Mouse (Mus musculus) right cerebral cortex, postnatal 10 days (tissue): ENCODE measurements around the gene Tmc1.

Experiments used
- DNase-seq, 2 experiments: peaks; one replicate each; pipeline ENCODE4 v3.0.0; 2021; ENCODE audit warnings: low spot score in 2 of 2

The Tmc1 gene

DNA sequence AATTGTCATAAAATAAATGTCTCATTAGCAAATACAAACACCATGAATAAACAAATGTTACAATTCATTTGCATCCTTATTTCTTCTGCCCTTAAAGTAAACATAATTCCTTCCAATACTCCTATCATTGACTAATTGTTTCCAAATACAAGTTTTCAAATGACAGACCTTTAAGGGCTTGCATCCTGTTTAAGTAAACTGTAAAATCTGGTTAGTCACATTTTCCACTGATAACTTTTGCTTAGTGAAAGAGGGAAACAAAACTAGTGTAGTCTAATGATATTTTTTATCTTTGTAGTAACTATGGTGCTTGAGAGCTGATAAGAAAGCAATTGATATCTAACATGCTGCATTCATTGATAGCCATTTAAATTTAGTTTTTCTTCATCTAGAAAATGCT is 154.5 kb downstream of the Tmc1 start:
- DNase-seq: no peak

DNA sequence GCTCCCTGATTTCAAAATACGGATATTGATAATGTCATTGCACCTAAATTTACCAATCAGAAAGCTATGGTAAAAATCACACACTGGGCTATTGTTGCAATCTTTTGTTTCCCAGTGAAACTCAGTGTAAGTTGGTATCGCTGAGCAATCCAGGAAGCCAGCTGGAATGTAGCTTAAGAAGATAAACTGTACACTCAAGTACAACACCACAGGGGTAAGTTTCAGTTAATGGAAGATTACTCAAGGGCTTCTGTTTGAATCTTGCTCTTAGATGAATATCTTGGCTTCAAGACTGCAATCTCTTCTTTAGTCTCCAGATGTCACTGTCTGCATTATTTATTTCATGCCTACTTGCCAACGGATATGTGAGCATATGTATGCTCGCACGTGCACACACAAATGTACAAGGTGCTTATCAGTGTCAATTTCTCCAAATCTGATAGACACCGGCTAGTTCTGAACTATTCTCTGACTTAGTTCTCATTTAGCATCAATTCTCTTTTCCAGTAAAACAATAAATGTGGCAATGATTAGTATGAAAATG is 156.4 kb downstream of the Tmc1 start:
- peak in 1 of 2 experiments; percentile 28 for DNase-seq

DNA sequence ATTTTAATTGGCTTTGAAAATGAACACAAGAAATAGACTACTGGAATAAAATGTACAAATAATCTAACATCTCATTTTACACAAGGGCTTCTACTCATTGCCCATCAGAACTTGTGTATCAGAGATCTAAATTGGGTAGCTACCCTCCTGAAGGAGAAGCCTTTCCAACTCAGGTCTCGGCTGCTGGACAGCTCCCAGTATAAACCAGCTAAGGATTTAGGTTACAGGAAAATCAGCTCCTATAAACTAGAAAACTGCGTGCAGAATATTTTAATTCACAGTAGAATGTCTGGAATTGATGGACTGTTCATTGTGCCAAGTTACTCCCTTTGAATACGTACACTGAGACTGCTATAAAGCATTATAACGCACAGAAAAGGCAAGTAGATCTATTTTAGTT is 158.0 kb downstream of the Tmc1 start:
- no peak for DNase-seq

DNA sequence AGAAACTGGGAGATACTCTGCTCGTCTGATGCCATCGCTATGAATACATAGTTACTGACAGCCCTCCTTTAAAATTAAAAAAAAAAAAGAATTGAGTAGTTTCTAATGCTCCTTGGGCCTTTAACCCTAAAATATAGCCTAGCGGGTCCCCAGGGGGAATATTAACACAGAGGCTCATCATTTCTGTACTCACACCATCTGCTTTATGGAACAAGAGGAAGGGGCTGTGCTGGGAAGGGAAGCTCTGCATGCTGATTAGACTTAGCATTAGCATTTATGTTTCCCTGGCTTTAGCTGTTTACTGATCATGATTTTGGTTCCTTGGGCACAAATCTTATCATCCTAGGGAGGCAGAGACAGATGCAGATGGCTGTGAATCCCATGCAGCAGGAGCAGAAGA is 159.0 kb downstream of the Tmc1 start:
- DNase-seq: no peak

DNA sequence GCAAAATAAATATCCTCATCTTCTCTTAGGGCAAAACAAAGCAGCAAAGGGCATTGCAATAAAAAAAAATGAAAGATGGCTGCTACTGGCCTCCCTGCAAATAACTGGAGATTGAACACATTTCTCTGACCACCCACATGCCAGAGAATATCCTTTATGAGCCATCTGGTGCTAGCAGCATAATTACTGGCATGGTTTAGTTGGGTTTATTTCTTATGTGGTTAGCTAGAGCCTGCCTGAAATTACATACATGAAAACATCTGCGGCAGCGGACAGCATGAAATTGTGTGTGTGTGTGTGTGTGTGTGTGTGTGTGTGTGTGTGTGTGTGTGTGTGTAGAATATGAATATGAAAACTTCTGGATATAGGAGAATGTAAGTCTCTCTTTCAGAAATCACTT is 161.2 kb downstream of the Tmc1 start:
- DNase-seq: peak in 1 of 2 experiments; percentile 46

DNA sequence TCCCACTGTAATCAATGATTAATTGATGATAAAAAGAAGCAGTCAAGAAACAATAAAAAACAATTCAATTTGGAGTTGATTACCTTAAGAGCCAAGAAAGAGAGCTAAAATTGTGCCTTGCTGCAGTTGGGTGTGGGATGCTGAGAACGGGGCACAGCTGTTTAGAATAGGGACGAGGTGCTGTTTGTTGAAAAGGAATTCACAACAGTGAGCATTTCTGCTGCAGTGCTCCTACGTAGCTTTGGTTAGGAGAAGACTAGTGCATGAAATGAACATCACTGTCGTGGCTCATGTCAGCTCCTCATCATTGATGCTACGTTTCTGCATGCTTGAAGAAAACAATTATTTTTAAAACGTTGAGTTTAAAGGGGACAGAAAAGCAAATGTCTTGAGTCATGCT is 166.7 kb downstream of the Tmc1 start:
- DNase-seq: no peak

DNA sequence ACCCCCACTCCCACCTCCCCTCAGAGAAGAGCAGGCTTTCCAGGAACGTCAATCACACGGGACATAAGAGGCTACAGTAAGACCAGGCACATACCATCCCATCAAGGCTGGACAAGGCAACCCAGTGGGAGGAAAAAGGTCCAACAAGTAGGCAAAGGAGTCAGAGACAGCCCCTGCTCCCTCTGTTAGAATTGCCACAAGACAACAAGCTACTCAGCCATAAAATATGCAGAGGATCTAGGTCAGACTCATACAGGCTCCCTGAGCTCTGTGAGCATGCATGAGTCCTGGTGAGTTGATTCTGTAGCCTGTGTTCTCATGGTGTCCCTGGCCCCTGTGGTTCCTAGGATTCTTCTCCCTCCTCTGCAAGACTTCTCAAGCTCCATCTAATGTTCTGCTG is 178.3 kb downstream of the Tmc1 start:
- DNase-seq: no peak

DNA sequence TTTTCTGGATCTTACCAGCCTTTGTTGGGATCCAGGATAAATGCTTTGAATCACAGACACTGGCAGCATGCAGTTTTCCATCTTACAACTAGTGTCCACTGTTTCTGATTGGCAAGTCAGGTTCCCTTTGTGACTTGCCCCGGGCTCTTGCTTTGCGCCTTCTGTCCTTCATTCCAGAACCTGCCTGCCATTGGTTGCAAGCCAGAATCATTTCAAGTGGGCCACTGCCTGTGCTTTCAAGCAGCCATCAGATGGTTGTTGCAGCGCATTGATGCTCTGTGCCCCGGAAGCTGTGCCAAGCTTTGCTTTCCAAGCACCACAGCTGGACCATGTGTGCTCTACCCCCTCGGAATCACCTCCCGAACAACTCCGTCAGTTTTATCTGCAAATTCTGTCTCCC is 180.1 kb downstream of the Tmc1 start:
- DNase-seq: no peak

DNA sequence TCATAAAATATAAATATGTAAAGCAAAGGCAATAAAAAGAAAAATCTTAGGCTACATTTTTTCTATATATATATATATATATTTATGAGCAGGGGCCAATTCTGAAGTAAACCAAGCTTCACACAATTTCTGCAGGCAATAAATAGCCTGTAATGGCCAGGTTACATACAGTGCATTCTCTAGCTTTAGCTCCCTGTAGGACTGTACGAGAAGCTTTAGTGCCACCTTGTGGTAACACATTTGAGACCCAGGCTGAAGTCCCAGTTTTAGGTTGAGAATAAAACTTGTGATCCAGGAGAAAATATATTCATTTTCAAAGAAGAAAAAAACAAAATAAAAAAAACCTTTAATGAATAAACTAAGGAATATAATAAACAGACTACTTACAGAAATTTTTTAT is 189.8 kb downstream of the Tmc1 start:
- DNase-seq: peak; percentile 45 to 54

DNA sequence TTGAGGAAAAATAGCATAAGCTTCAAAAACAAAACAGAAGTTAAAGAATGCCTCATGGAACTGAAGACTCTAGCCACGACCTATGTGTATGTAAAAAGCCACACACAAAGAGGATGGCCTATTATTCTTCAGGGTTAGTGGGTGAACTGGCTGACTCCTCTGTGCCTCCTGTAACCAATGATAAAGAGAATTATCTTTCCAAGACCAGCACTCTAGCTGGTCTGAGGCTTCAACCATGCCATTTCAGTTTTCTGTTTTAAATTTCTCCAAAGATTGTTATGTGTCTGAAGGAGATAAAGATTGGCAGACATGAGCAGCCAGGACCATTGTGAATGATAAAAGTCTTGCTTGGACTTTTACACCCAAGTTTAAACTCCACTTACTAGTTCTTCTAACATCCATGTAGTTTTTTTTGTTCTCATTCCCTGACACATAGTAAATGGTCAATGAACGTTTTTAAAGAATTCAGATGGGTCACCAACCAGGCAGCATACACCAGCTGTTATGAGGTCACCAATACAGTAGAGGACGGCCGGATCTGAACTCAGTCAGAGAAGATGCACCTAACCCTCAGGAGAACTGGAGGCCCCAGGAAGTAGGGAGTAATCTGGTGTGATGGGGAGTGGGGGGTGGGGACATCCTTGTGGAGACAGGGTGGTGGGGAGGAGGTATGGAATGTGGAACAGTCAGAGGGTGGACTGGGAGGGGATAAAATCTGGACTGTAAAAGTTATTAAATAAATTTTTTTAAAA is 192.2 kb downstream of the Tmc1 start:
- no peak for DNase-seq

DNA sequence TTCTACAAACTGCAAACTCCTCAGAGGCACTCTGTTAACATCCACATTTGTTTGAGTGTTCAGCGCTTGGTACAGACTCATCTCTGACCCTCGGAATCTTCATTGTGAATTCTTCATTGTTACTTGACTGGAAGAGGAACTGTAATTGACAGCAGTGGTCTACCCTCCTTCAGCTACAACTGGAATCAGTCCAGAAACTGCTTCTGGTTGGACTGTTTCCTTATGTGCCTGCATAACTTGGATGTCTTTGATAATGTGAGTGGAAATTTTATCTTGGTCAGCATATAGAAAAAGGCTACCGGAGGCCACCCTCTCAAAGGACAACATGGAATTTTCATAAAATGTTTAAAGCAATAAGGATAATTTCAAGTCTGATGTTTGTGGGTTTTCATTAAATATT is 192.9 kb downstream of the Tmc1 start:
- no peak for DNase-seq

DNA sequence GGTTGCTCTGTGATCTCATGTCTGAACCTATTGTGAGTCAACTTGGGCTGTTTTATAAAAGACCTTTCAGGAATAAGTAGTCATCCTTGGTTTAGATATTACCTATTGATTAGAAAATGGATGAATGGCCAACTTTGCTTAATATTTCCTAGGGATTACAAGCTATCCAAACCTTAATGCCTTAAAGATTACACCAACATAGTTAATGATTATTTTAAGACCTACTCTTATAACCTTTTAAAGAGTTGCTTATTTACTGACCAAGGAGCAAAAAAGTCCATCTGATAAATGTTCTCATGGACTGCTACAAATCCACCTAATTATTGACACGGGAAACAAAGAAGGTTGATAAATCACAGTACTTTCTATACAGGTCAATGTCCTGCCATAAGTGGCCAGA is 209.4 kb downstream of the Tmc1 start:
- no peak for DNase-seq
